Mouse (Mus musculus) CH12.LX (cell line): ENCODE measurements around the gene Armcx5. TPM values are rescaled to one million over a fixed set of nuclear protein-coding genes. Genes with fewer than 3 reads are reported as not detected.

Experiments
- DNase-seq: peaks from one replicate; pipeline ENCODE4 v3.0.0-alpha.2; 2013; ENCODE audit errors: extremely low read depth
- H3K27ac ChIP-seq: 2 replicates; pipeline ENCODE4 v1.5.1; 2012; ENCODE audit warnings: low read depth, mild to moderate bottlenecking, control low read depth, moderate library complexity; ENCODE audit not compliant: insufficient read depth
- H3K27me3 ChIP-seq: replicated peaks from 2 replicates; pipeline ENCODE3; 2012; ENCODE audit warnings: inconsistent platforms
- H3K36me3 ChIP-seq, 2 experiments: replicated peaks in 1 of 2; 2 replicates each; pipeline versions ENCODE3 to v1.6.1; 2012; ENCODE audit warnings: inconsistent platforms in 1 of 2, low read length in 1 of 2, mild to moderate bottlenecking in 1 of 2, mixed read lengths in 1 of 2, moderate library complexity in 1 of 2; ENCODE audit not compliant: control insufficient read depth in 1 of 2, insufficient read depth in 1 of 2
- H3K4me1 ChIP-seq, 2 experiments: 2 replicates each; pipeline ENCODE4 v1.6.1; 2012; ENCODE audit warnings: inconsistent platforms in 1 of 2, moderate library complexity in 1 of 2; ENCODE audit not compliant: insufficient read depth in 2 of 2, control insufficient read depth in 1 of 2
- H3K4me2 ChIP-seq: 2 replicates; pipeline ENCODE4 v1.6.1; 2012; ENCODE audit warnings: low read depth, mild to moderate bottlenecking, control low read depth; ENCODE audit not compliant: poor library complexity, insufficient read depth, severe bottlenecking
- H3K4me3 ChIP-seq, 3 experiments: fragments of 150-350 bp in 1 of 3; sonication (generic) in 1 of 3; replicated peaks in 1 of 3; 2 replicates each; pipeline versions ENCODE3 to v1.5.1; 2011 to 2012; ENCODE audit warnings: low read depth in 2 of 3, low read length in 2 of 3, mild to moderate bottlenecking in 2 of 3, moderate library complexity in 2 of 3, control low read depth in 1 of 3, improper control_type of control experiment in 1 of 3, inconsistent platforms in 1 of 3, mixed read lengths in 1 of 3; ENCODE audit not compliant: poor library complexity in 1 of 3
- H3K79me2 ChIP-seq: replicated peaks from 2 replicates; pipeline ENCODE4 v1.6.1; 2012; ENCODE audit warnings: mild to moderate bottlenecking, moderate library complexity; ENCODE audit not compliant: control insufficient read depth, poor library complexity, insufficient read depth, severe bottlenecking; ENCODE audit errors: extremely low read depth
- H3K9ac ChIP-seq: 2 replicates; pipeline ENCODE4 v1.6.1; 2012; ENCODE audit warnings: low read depth, mild to moderate bottlenecking, control low read depth, moderate library complexity; ENCODE audit not compliant: insufficient read depth
- H3K9me3 ChIP-seq: replicated peaks from 2 replicates; pipeline ENCODE3; 2012; ENCODE audit warnings: low read length, inconsistent platforms, mixed read lengths
- BHLHE40 ChIP-seq: IDR thresholded peaks from 2 replicates; pipeline ENCODE4 v1.6.1; 2011; ENCODE audit warnings: mild to moderate bottlenecking, low read depth, low read length, improper control_type of control experiment
- E2F4 ChIP-seq: IDR thresholded peaks from 2 replicates; pipeline ENCODE4 v1.6.1; 2011; ENCODE audit warnings: low read depth, low read length, improper control_type of control experiment; ENCODE audit not compliant: insufficient replicate concordance
- EP300 ChIP-seq: IDR thresholded peaks from 2 replicates; pipeline ENCODE4 v1.6.1; 2011; ENCODE audit warnings: low read length, improper control_type of control experiment
- ETS1 ChIP-seq: conservative IDR thresholded peaks from 2 replicates; pipeline ENCODE4 v1.6.1; 2012; ENCODE audit warnings: low read depth, mild to moderate bottlenecking, inconsistent platforms, low read length, improper control_type of control experiment, moderate library complexity
- GABPA ChIP-seq: IDR thresholded peaks from 2 replicates; pipeline ENCODE4 v1.6.1; 2012; ENCODE audit warnings: low read depth, low read length, improper control_type of control experiment, inconsistent platforms; ENCODE audit not compliant: insufficient replicate concordance
- HCFC1 ChIP-seq: IDR thresholded peaks from 2 replicates; pipeline ENCODE4 v1.6.1; 2012; ENCODE audit warnings: low read depth, mild to moderate bottlenecking, inconsistent platforms, low read length, improper control_type of control experiment
- IRF4 ChIP-seq: IDR thresholded peaks from 2 replicates; pipeline ENCODE4 v1.6.1; 2014; ENCODE audit warnings: low read depth, mild to moderate bottlenecking, inconsistent platforms, low read length, improper control_type of control experiment
- JUN ChIP-seq: IDR thresholded peaks from 2 replicates; pipeline ENCODE4 v1.6.1; 2011; ENCODE audit warnings: low read depth, mild to moderate bottlenecking, low read length, improper control_type of control experiment, moderate library complexity; ENCODE audit not compliant: insufficient read depth
- JUND ChIP-seq: conservative IDR thresholded peaks from 2 replicates; pipeline ENCODE4 v1.6.1; 2011; ENCODE audit warnings: low read depth, low read length, improper control_type of control experiment
- KAT2A ChIP-seq: IDR thresholded peaks from 2 replicates; pipeline ENCODE4 v1.6.1; 2012; ENCODE audit warnings: low read length, improper control_type of control experiment, inconsistent platforms; ENCODE audit not compliant: insufficient replicate concordance
- MAFK ChIP-seq: IDR thresholded peaks from 2 replicates; pipeline ENCODE4 v1.6.1; 2011; ENCODE audit warnings: low read length, improper control_type of control experiment; ENCODE audit not compliant: insufficient replicate concordance
- MAX ChIP-seq: IDR thresholded peaks from 2 replicates; pipeline ENCODE4 v1.6.1; 2011; ENCODE audit warnings: low read length, improper control_type of control experiment
- MXI1 ChIP-seq: IDR thresholded peaks from 2 replicates; pipeline ENCODE4 v1.6.1; 2011; ENCODE audit warnings: mild to moderate bottlenecking, low read depth, low read length, improper control_type of control experiment
- NELFE ChIP-seq: IDR thresholded peaks from 2 replicates; pipeline ENCODE4 v1.6.1; 2011; ENCODE audit warnings: low read depth, low read length, improper control_type of control experiment
- POLR2A ChIP-seq: IDR thresholded peaks from 2 replicates; pipeline ENCODE4 v1.6.1; 2011; ENCODE audit warnings: low read depth, mild to moderate bottlenecking, improper control_type of control experiment, low read length
- POLR2AphosphoS2 ChIP-seq: IDR thresholded peaks from 2 replicates; pipeline ENCODE4 v1.6.1; 2011; ENCODE audit warnings: low read depth, low read length, improper control_type of control experiment
- RAD21 ChIP-seq: IDR thresholded peaks from 2 replicates; pipeline ENCODE4 v1.6.1; 2011; ENCODE audit warnings: low read depth, mild to moderate bottlenecking, low read length, improper control_type of control experiment, moderate library complexity
- RCOR1 ChIP-seq: conservative IDR thresholded peaks from 2 replicates; pipeline ENCODE4 v1.6.1; 2012; ENCODE audit warnings: low read depth, mild to moderate bottlenecking, inconsistent platforms, low read length, improper control_type of control experiment
- SIN3A ChIP-seq: IDR thresholded peaks from 2 replicates; pipeline ENCODE4 v1.6.1; 2012; ENCODE audit warnings: low read length, improper control_type of control experiment, inconsistent platforms
- SMC3 ChIP-seq: IDR thresholded peaks from 2 replicates; pipeline ENCODE4 v1.6.1; 2011; ENCODE audit warnings: low read depth, low read length, improper control_type of control experiment
- TBP ChIP-seq: conservative IDR thresholded peaks from 2 replicates; pipeline ENCODE4 v1.6.1; 2011; ENCODE audit warnings: low read depth, low read length, improper control_type of control experiment
- TCF12 ChIP-seq: IDR thresholded peaks from 2 replicates; pipeline ENCODE4 v1.6.1; 2014; ENCODE audit warnings: low read depth, mild to moderate bottlenecking, inconsistent platforms, low read length, improper control_type of control experiment
- ZC3H11A ChIP-seq: IDR thresholded peaks from 2 replicates; pipeline ENCODE4 v1.6.1; 2012; ENCODE audit warnings: low read depth, mild to moderate bottlenecking, inconsistent platforms, low read length, improper control_type of control experiment
- ZMIZ1 ChIP-seq: IDR thresholded peaks from 2 replicates; pipeline ENCODE4 v1.6.1; 2012; ENCODE audit warnings: low read depth, mild to moderate bottlenecking, inconsistent platforms, low read length, improper control_type of control experiment
- dilution Hi-C: fragments of 300-500 bp; cut with MboI; formaldehyde crosslinking; loops from 2 replicates; pipeline ENCODE4 v1.14.3; 2020; ENCODE audit warnings: low sequenced_read_pairs; ENCODE audit not compliant: extremely low pct_unique_long_range_greater_than_20kb, extremely low pct_ligation_motif_present
- in situ Hi-C: fragments of 300-500 bp; cut with MboI; formaldehyde crosslinking; loops from 3 replicates; pipeline ENCODE4 v1.14.3; 2019; ENCODE audit warnings: low sequenced_read_pairs, low pct_ligation_motif_present, low pct_unique_long_range_greater_than_20kb, mixed read lengths
- polyA plus RNA-seq: library from polyadenylated mRNA; unstranded; fragments of >175 nt; gene quantifications from 2 replicates; pipeline ENCODE4 v1.2.1, GENCODE M21; 2012; ENCODE audit warnings: low read depth; ENCODE audit not compliant: insufficient read length
- total RNA-seq, 2 experiments: library from RNA; depleted of rRNA; stranded (reverse); fragments of 300-350 nt in 1 of 2; fragments of >200 nt in 1 of 2; gene quantifications; 2 replicates each; pipeline ENCODE4 v1.2.3; 2012 to 2014

Armcx5 gene
- total and polyA plus RNA-seq, 3 experiments = 5.6 to 10.9 (median 7.5) TPM

- Histone ChIP-seq H3K4me1 (no peaks in the 10 kb centered on the region), H3K9me3 (no peaks in the 10 kb centered on the region), H3K4me2 (no peak overlapping the region)
- TF ChIP-seq JUN (no peak), TCF12 (no peak), POLR2AphosphoS2 (no peak), MXI1 (no peak), SIN3A (no peak), NELFE (no peak), TBP (no peak), SMC3 (no peak)
- TF ChIP-seq, all 38 proteins: peak for 0
- H3K36me3 ChIP-seq = peaks cover 2 to 13% of the 10 kb centered on the region in 2 experiments
- in situ Hi-C loops (no loop called here), dilution Hi-C loops (no loop called here)
- H3K4me3 ChIP-seq = no peak overlapping the region
- no peaks in the 10 kb centered on the region for H3K79me2 ChIP-seq
- H3K27me3 ChIP-seq = no peaks in the 10 kb centered on the region
- H3K9ac ChIP-seq = no peak overlapping the region
- DNase-seq = no peak
- no peak overlapping the region for H3K27ac ChIP-seq
Measured at GRCm38 (mm10) chrX:135768043-135768548, 25.6 kb downstream of the Armcx5 start.

DNA sequence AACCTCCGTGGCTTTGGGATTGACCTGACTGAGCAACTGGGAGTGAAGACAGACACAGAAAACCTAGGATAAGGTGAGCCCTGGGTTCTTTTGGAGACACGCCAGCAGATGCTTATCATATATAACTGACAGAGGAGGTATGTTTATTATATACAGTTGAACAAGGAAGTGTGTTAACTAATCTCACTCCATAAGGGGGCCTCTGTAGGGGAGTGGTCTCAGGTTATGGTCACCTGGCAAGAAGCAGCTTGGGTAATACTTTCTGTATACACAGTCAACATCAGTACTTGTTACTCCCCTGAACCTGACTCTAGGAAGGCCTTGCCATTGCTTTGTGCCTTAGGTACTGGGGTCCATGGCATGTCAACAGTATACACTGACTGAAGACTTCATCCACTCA is 26.0 kb downstream of the Armcx5 start:
- dilution Hi-C loops (no loop called here), in situ Hi-C loops (no loop called here)
- DNase-seq = no peak
- no peaks in the 10 kb centered on the region for H3K79me2 ChIP-seq
- no peaks in the 10 kb centered on the region for H3K27me3 ChIP-seq
- TF ChIP-seq MAFK (no peak), KAT2A (no peak), TCF12 (no peak), IRF4 (no peak), JUN (no peak), JUND (no peak), EP300 (no peak), ZC3H11A (no peak)
- H3K9me3 ChIP-seq = no peaks in the 10 kb centered on the region
- no peak overlapping the region for H3K4me2 ChIP-seq
- no peak overlapping the region for H3K9ac ChIP-seq
- H3K36me3 ChIP-seq = peaks cover 0 to 10% of the 10 kb centered on the region in 2 experiments
- H3K4me3 ChIP-seq = no peak overlapping the region
- H3K4me1 ChIP-seq = no peaks in the 10 kb centered on the region
- H3K27ac ChIP-seq = no peak overlapping the region

- H3K27ac ChIP-seq = no peak overlapping the region
- no peaks in the 10 kb centered on the region for H3K9me3 ChIP-seq
- dilution Hi-C loops (no loop called here), in situ Hi-C loops (no loop called here)
- no peaks in the 10 kb centered on the region for H3K36me3 ChIP-seq
- no peaks in the 10 kb centered on the region for H3K27me3 ChIP-seq
- no peak for DNase-seq
- TF ChIP-seq POLR2A = no peak
- TF ChIP-seq GABPA = no peak
- no peak for TF ChIP-seq KAT2A
- TF ChIP-seq E2F4 = no peak
- TF ChIP-seq BHLHE40 = no peak
- no peak for TF ChIP-seq ETS1
- no peak for TF ChIP-seq HCFC1
- TF ChIP-seq IRF4 = no peak
- no peak for TF ChIP-seq RAD21
- no peak for TF ChIP-seq MXI1
- no peak for TF ChIP-seq RCOR1
- no peak for TF ChIP-seq NELFE
- no peak for TF ChIP-seq ZMIZ1
- no peak for TF ChIP-seq MAFK
- no peak for TF ChIP-seq SIN3A
- TF ChIP-seq MAX = no peak
- H3K4me3 ChIP-seq = no peak overlapping the region
- no peak overlapping the region for H3K9ac ChIP-seq
- H3K79me2 ChIP-seq = no peaks in the 10 kb centered on the region
- no peaks in the 10 kb centered on the region for H3K4me1 ChIP-seq
- H3K4me2 ChIP-seq = no peak overlapping the region
Measured at GRCm38 (mm10) chrX:135791536-135791935, 49.0 kb downstream of the Armcx5 start.
